Mouse (Mus musculus): ENCODE data around the gene Adam22. TPM values are rescaled to one million over a fixed set of nuclear protein-coding genes. Genes with fewer than 3 reads are reported as not detected.
"Not testable (repeated sequence)": the region's sequence is repeated elsewhere in the genome, so short reads cannot be mapped to it uniquely, and the experiment has no call there.

Gene Adam22
- polyA plus RNA-seq, 1 experiment, result 5.6 TPM

DNA sequence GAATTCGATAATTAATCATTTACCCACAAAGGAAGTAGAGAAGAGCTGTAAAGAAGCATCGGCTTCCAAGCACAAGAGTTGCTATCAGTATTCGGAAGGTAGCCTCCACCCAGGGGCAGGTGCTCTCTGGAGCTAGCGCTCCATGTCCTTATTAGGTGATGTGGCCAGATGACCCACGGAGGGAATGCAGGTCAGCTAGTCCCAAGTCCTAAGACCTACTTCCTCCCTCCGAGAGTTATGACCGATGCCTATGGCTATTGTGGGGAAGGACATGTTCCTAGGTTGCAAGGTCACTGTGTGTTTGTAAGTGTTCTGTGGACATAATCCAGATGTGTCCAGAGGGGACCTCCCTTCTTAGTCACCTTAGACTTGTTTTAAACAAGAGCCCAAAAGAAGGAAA lies 309.9 kb downstream of the Adam22 start:
- H3K36me3 ChIP-seq (ENCODE audit: control insufficient read depth, insufficient read depth, low read length, poor library complexity, severe bottlenecking), result no peaks in the 10 kb centered on the region
- H3K27me3 ChIP-seq (ENCODE audit: control insufficient read depth, insufficient read depth, low read length, poor library complexity, severe bottlenecking), result no peaks in the 10 kb centered on the region
- H3K9me3 ChIP-seq (replicated peaks; ENCODE audit: control insufficient read depth, insufficient read depth, low read length, poor library complexity, severe bottlenecking), result no peaks in the 10 kb centered on the region
- H3K9ac ChIP-seq (ENCODE audit: low read depth, poor library complexity, severe bottlenecking), result no peak overlapping the region
- H3K27ac ChIP-seq (ENCODE audit: insufficient read depth, low read length), result no peak overlapping the region
- no peaks in the 10 kb centered on the region for H3K4me1 ChIP-seq (ENCODE audit: control insufficient read depth, insufficient read depth, low read length)
- H3K4me3 ChIP-seq (ENCODE audit: low read depth, low read length), result no peak overlapping the region
- TF ChIP-seq CTCF (IDR thresholded peaks at IDR 0.05; ENCODE audit: low read depth, low read length) (no peak), POLR2A (IDR thresholded peaks at IDR 0.05; ENCODE audit: insufficient read depth, low read length) (no peak), EP300 (IDR thresholded peaks at IDR 0.05; ENCODE audit: insufficient read depth, low read depth, low read length) (no peak)

DNA sequence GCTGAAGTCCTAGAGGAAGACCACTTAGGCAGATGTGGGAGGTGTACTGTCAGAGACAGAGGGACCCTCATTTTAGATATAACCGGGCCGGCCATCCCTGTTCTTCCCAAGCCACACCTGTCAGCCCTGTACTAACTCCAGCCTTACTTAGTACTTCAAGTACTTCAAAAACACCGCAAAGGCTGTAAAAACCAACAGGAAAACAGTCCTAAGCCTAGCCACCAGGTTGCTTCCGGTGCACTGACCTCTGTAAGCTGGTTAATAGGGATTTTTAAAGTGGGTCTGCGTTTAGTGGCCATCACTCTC lies 311.0 kb downstream of the Adam22 start:
- H3K4me3 ChIP-seq (ENCODE audit: low read depth, low read length), result peak overlapping the region; percentile 64
- no peaks in the 10 kb centered on the region for H3K4me1 ChIP-seq (ENCODE audit: control insufficient read depth, insufficient read depth, low read length)
- no peaks in the 10 kb centered on the region for H3K9me3 ChIP-seq (replicated peaks; ENCODE audit: control insufficient read depth, insufficient read depth, low read length, poor library complexity, severe bottlenecking)
- TF ChIP-seq CTCF (IDR thresholded peaks at IDR 0.05; ENCODE audit: low read depth, low read length) (no peak), EP300 (IDR thresholded peaks at IDR 0.05; ENCODE audit: insufficient read depth, low read depth, low read length) (no peak), POLR2A (IDR thresholded peaks at IDR 0.05; ENCODE audit: insufficient read depth, low read length) (no peak)
- no peaks in the 10 kb centered on the region for H3K36me3 ChIP-seq (ENCODE audit: control insufficient read depth, insufficient read depth, low read length, poor library complexity, severe bottlenecking)
- H3K27ac ChIP-seq (ENCODE audit: insufficient read depth, low read length), result no peak overlapping the region
- no peaks in the 10 kb centered on the region for H3K27me3 ChIP-seq (ENCODE audit: control insufficient read depth, insufficient read depth, low read length, poor library complexity, severe bottlenecking)
- H3K9ac ChIP-seq (ENCODE audit: low read depth, poor library complexity, severe bottlenecking), result 0 out of 2 replicates have a peak overlapping the region, but pooled peaks have one; percentile 75

DNA sequence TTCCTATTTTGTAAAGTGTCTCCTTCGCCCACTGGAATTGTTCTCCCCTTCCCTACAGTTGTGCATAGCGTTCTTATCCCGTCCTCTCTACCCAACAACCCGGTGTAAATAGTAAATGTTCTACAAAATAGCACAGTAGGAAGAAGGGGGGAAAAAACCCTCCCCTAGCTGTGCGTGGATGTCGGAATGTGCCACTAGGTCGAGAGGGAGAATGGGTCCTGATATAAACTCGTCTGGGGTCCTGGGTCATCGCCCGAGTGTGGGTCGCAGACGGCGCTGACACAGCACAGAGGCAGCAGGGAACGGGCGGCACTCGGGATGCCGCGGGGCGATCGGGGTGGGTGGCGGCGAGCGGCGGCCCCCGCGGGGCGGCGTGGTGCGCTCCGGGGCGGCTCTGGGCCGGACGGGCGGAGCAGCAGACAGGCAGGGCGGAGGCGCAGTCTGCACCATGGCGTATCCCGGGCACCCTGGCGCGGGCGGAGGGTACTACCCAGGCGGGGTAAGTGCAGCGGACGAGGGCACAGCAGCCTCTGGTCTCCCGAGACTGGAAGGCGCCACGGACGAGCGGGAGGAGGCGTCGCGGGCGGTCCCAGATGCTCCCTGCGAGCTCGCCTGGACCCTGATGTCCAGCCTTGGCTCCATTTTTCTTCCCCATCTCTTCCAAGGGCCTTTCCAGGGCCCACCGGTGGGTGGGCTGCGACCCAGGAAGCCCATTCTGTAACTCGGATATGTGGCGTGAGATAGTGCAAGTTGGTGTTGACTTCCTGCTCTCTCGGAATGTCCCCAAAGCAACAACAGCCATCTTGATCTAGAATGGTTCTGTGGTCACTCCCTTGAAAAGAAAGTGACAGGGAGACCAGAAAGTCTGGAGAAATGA lies 311.6 kb downstream of the Adam22 start:
- H3K9ac ChIP-seq (ENCODE audit: low read depth, poor library complexity, severe bottlenecking), result peak overlapping the region; percentile 75
- TF ChIP-seq POLR2A (IDR thresholded peaks at IDR 0.05; ENCODE audit: insufficient read depth, low read length), result no peak
- no peak for TF ChIP-seq EP300 (IDR thresholded peaks at IDR 0.05; ENCODE audit: insufficient read depth, low read depth, low read length)
- no peak for TF ChIP-seq CTCF (IDR thresholded peaks at IDR 0.05; ENCODE audit: low read depth, low read length)
- H3K27me3 ChIP-seq (ENCODE audit: control insufficient read depth, insufficient read depth, low read length, poor library complexity, severe bottlenecking), result no peaks in the 10 kb centered on the region
- H3K36me3 ChIP-seq (ENCODE audit: control insufficient read depth, insufficient read depth, low read length, poor library complexity, severe bottlenecking), result no peaks in the 10 kb centered on the region
- no peak overlapping the region for H3K27ac ChIP-seq (ENCODE audit: insufficient read depth, low read length)
- H3K4me3 ChIP-seq (ENCODE audit: low read depth, low read length), result peak overlapping the region; percentile 64
- no peaks in the 10 kb centered on the region for H3K4me1 ChIP-seq (ENCODE audit: control insufficient read depth, insufficient read depth, low read length)
- H3K9me3 ChIP-seq (replicated peaks; ENCODE audit: control insufficient read depth, insufficient read depth, low read length, poor library complexity, severe bottlenecking), result no peaks in the 10 kb centered on the region

DNA sequence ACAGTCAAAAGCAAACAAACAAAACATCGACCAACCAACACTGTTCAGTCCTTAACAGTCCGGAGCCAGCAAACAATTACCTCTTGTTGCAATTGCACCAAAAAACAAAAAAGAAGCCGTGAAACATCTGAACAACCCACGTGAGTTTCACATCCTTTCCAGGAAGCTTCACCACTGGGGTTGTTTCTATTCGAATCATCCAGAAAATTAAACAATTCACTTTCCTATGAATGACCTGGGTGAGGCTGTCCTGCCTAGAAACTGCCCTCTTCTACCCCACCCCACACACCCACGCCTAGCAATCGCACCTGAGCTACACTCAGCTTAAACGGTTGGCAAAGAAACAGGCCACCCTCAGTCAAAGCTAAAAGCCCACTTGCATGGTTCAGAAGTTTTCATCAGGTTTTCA lies 312.2 kb downstream of the Adam22 start:
- no peaks in the 10 kb centered on the region for H3K27me3 ChIP-seq (ENCODE audit: control insufficient read depth, insufficient read depth, low read length, poor library complexity, severe bottlenecking)
- no peaks in the 10 kb centered on the region for H3K36me3 ChIP-seq (ENCODE audit: control insufficient read depth, insufficient read depth, low read length, poor library complexity, severe bottlenecking)
- no peaks in the 10 kb centered on the region for H3K9me3 ChIP-seq (replicated peaks; ENCODE audit: control insufficient read depth, insufficient read depth, low read length, poor library complexity, severe bottlenecking)
- no peak overlapping the region for H3K4me3 ChIP-seq (ENCODE audit: low read depth, low read length)
- H3K4me1 ChIP-seq (ENCODE audit: control insufficient read depth, insufficient read depth, low read length), result no peaks in the 10 kb centered on the region
- H3K27ac ChIP-seq (ENCODE audit: insufficient read depth, low read length), result no peak overlapping the region
- TF ChIP-seq EP300 (IDR thresholded peaks at IDR 0.05; ENCODE audit: insufficient read depth, low read depth, low read length), result no peak
- TF ChIP-seq CTCF (IDR thresholded peaks at IDR 0.05; ENCODE audit: low read depth, low read length), result no peak
- no peak for TF ChIP-seq POLR2A (IDR thresholded peaks at IDR 0.05; ENCODE audit: insufficient read depth, low read length)
- peak overlapping the region; percentile 75 for H3K9ac ChIP-seq (ENCODE audit: low read depth, poor library complexity, severe bottlenecking)

DNA sequence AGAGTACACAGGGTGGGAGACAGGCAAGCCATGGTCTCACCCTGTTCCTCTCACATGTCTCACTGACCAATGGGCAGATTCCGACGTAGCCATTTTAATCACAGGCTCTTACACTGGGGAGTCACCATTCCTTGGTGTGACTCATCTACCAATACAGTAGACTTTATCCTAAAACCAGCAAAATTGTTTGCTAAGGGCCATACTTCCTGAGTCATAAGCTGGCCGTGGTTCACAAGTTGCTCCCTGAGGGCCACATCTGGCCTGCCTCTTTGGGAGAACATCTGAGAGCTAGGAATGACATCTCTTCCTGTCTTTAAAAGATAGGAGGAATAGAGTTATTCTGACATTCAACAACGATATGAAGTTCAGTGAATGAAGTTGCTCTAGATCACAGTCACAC lies 314.1 kb downstream of the Adam22 start:
- Histone ChIP-seq H3K27me3 (ENCODE audit: control insufficient read depth, insufficient read depth, low read length, poor library complexity, severe bottlenecking) (no peaks in the 10 kb centered on the region), H3K9ac (ENCODE audit: low read depth, poor library complexity, severe bottlenecking) (no peak overlapping the region), H3K4me1 (ENCODE audit: control insufficient read depth, insufficient read depth, low read length) (no peaks in the 10 kb centered on the region), H3K27ac (ENCODE audit: insufficient read depth, low read length) (no peak overlapping the region), H3K4me3 (ENCODE audit: low read depth, low read length) (no peak overlapping the region), H3K9me3 (replicated peaks; ENCODE audit: control insufficient read depth, insufficient read depth, low read length, poor library complexity, severe bottlenecking) (no peaks in the 10 kb centered on the region), H3K36me3 (ENCODE audit: control insufficient read depth, insufficient read depth, low read length, poor library complexity, severe bottlenecking) (no peaks in the 10 kb centered on the region)
- TF ChIP-seq POLR2A (IDR thresholded peaks at IDR 0.05; ENCODE audit: insufficient read depth, low read length) (no peak), CTCF (IDR thresholded peaks at IDR 0.05; ENCODE audit: low read depth, low read length) (no peak), EP300 (IDR thresholded peaks at IDR 0.05; ENCODE audit: insufficient read depth, low read depth, low read length) (no peak)

DNA sequence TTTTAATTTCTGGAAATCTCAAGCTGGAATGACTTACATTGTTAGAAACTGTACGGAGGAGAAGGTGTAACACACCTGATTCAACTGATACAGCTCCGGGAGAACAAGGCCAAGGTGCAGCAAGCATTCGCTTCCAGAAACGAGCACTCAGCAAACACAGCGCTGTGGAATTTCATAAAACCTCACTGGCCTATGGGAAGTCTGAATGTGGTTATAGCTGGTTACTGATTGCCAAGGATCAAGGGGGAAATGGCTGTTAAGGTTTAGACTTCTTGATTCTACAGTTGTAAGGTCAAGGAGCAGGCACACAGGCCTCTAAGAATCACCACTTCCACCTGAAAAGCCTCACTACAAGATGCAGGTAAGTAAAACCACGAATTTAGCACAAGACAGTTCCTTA lies 322.1 kb downstream of the Adam22 start, which contains the start of gene Sri:
Sri (plus strand) TSS at position 224 of the 400 bp plus-strand sequence.
- Histone ChIP-seq H3K27me3 (ENCODE audit: control insufficient read depth, insufficient read depth, low read length, poor library complexity, severe bottlenecking) (no peaks in the 10 kb centered on the region), H3K9ac (ENCODE audit: low read depth, poor library complexity, severe bottlenecking) (no peak within 1 kb of the TSS), H3K4me1 (ENCODE audit: control insufficient read depth, insufficient read depth, low read length) (no peaks in the 10 kb centered on the region), H3K4me3 (ENCODE audit: low read depth, low read length) (no peak within 1 kb of the TSS), H3K9me3 (replicated peaks; ENCODE audit: control insufficient read depth, insufficient read depth, low read length, poor library complexity, severe bottlenecking) (no peaks in the 10 kb centered on the region; the same call in 1 of the 2 replicates), H3K27ac (ENCODE audit: insufficient read depth, low read length) (no peak within 1 kb of the TSS), H3K36me3 (ENCODE audit: control insufficient read depth, insufficient read depth, low read length, poor library complexity, severe bottlenecking) (no peaks in the 10 kb centered on the region)
- TF ChIP-seq POLR2A (IDR thresholded peaks at IDR 0.05; ENCODE audit: insufficient read depth, low read length) (no peak), CTCF (IDR thresholded peaks at IDR 0.05; ENCODE audit: low read depth, low read length) (no peak), EP300 (IDR thresholded peaks at IDR 0.05; ENCODE audit: insufficient read depth, low read depth, low read length) (no peak)

DNA sequence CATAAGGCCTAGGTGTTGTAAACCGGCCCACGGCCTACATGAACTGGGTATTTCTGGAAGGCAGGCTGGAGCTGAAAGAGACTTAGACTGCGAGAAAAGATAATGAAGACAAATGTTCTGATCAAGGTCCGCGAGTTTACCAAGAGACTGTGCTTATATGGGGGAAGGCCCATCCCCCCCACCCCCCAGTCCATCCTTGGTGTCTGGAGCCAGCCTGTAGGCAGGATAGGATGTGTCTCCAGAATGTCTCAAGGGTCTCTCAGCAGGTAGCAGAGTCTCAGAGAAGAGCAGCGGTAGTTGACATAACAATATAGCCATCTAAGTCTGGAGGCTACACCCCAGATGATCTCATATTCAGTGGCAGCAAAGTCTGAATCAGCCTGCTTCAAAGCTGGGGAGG lies 333.4 kb downstream of the Adam22 start:
- H3K4me1 ChIP-seq (ENCODE audit: control insufficient read depth, insufficient read depth, low read length); H3K27ac ChIP-seq (ENCODE audit: insufficient read depth, low read length); H3K27me3 ChIP-seq (ENCODE audit: control insufficient read depth, insufficient read depth, low read length, poor library complexity, severe bottlenecking); H3K4me3 ChIP-seq (ENCODE audit: low read depth, low read length); H3K9ac ChIP-seq (ENCODE audit: low read depth, poor library complexity, severe bottlenecking); H3K36me3 ChIP-seq (ENCODE audit: control insufficient read depth, insufficient read depth, low read length, poor library complexity, severe bottlenecking); H3K9me3 ChIP-seq (replicated peaks; ENCODE audit: control insufficient read depth, insufficient read depth, low read length, poor library complexity, severe bottlenecking): not testable (repeated sequence)
